In the genomic region with DNA sequence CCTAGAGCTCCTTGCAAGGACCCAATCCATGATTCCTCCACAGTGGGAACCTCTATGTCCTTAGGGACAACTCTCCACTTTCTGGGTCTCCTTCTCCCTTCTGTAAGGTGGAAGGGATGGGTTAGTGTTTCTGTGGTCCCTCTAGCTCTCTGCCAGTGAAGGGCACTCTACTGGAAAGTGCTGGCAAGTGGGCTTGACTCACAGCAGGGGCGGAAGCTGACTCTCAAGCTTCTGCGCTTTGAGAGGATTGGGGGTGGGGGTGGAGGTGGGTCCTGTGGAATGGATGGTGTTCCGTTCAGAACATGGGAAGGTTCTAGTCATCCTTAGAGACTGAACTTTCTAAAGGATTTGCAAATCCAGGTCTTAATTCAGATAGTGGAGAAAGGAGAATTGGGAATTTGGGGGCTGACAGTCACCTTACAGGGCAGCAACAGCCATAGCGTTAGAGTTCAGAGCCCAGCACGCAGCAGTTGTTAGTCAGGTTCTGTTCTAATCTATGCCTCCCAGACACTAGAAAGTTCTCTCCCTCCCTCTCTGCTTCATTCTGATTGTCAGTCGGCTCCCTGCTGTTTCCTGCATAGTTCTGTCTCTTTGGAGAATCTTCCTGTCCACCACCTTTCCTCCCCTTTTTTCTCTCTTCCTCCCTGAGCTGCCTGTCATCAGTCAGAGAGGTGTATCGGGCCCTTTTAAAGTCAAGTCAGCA, we compare ENCODE assay signal across 17 mouse cellular contexts. TPM values are rescaled to one million over a fixed set of nuclear protein-coding genes. Genes with fewer than 3 reads are reported as not detected.
A peak's percentile ranks its signal among the peaks of the same experiment; 100 is the strongest.
DNase-seq lines count a peak whose midpoint lies in the region; ATAC-seq and TF ChIP-seq lines count a peak whose summit lies in the region.
"Had no signal": no experiment of that assay in that cellular context is flagged by ENCODE, and none has a peak within 500 bp of the region (broad histone marks: within the 10 kb centered on the region; RNA-seq: fewer than 3 reads in every experiment).

No protein-coding gene starts in this region.

- no peaks in the 10 kb centered on the region; the same call in 1 of the 2 replicates for H3K27me3 ChIP-seq in heart, embryonic 10.5 days (ENCODE audit: insufficient read depth, poor library complexity, severe bottlenecking)
- no peaks in the 10 kb centered on the region for H3K27me3 ChIP-seq in erythroblast, embryonic 14.5 days (ENCODE audit: control insufficient read depth)
- no peaks in the 10 kb centered on the region for H3K27me3 ChIP-seq in liver, postnatal 0 days (ENCODE audit: insufficient read depth, low read length)
- H3K27me3 ChIP-seq: forebrain, embryonic 12.5 days had no signal

- no peaks in the 10 kb centered on the region for H3K9me3 ChIP-seq in heart, embryonic 10.5 days
- H3K9me3 ChIP-seq in erythroblast, embryonic 14.5 days (ENCODE audit: control insufficient read depth, low read length), result no peaks in the 10 kb centered on the region
- no peaks in the 10 kb centered on the region for H3K9me3 ChIP-seq in liver, postnatal 0 days (ENCODE audit: low read length)
- H3K9me3 ChIP-seq: embryonic facial prominence, embryonic 13.5 days; forebrain, embryonic 12.5 days had no signal

- peak overlapping the region; percentile 57; the same call in 1 of the 2 replicates for H3K27ac ChIP-seq in heart, embryonic 10.5 days
- H3K27ac ChIP-seq in liver, postnatal 0 days (ENCODE audit: low read depth), result peak overlapping the region; percentile 44; the same call in 1 of the 2 replicates
- H3K27ac ChIP-seq: embryonic facial prominence, embryonic 13.5 days; forebrain, embryonic 12.5 days; hindbrain, embryonic 14.5 days; kidney, postnatal 0 days; macrophage had no signal

- ATAC-seq in liver, postnatal 0 days, result peak; percentile 87
- ATAC-seq in monocyte, adult 5-6 weeks (replicated peaks; ENCODE audit: insufficient number of reproducible peaks, low FRiP score, low TSS enrichment, poor library complexity, severe bottlenecking), result no peak
- ATAC-seq: intestine, postnatal 0 days had no signal

- no peak for DNase-seq in heart, embryonic 10.5 days (ENCODE audit: low spot score)
- DNase-seq in heart, postnatal 4 days, result no peak
- peak; percentile 10 to 29 for DNase-seq in spleen, postnatal 36 days (ENCODE audit: low spot score in 2 of 2)
- no peak for DNase-seq in spleen, adult 12 weeks (ENCODE audit: low spot score)
- DNase-seq in liver, postnatal 0 days, result no peak
- DNase-seq in thymus, postnatal 25 days, result no peak
- DNase-seq: cerebellum, postnatal 36 days; lung, adult 18-20 months; spleen, adult 18-20 months had no signal

- H3K9ac ChIP-seq in liver, postnatal 0 days (replicated peaks), result no peak overlapping the region
- H3K9ac ChIP-seq: embryonic facial prominence, embryonic 13.5 days; forebrain, embryonic 12.5 days; hindbrain, embryonic 14.5 days had no signal

- peak overlapping the region; percentile 38 for H3K4me2 ChIP-seq in liver, postnatal 0 days (ENCODE audit: low read depth, low read length)
- H3K4me2 ChIP-seq: embryonic facial prominence, embryonic 13.5 days; forebrain, embryonic 12.5 days; hindbrain, embryonic 14.5 days had no signal

- H3K4me3 ChIP-seq in heart, embryonic 10.5 days, result no peak overlapping the region
- H3K4me3 ChIP-seq in erythroblast, embryonic 14.5 days (replicated peaks), result peak overlapping the region; percentile 43
- no peak overlapping the region for H3K4me3 ChIP-seq in liver, postnatal 0 days (ENCODE audit: low read depth, low read length)
- H3K4me3 ChIP-seq: embryonic facial prominence, embryonic 13.5 days; forebrain, embryonic 12.5 days had no signal

- peaks cover 35% of the 10 kb centered on the region for H3K4me1 ChIP-seq in heart, embryonic 10.5 days
- H3K4me1 ChIP-seq in erythroblast, embryonic 14.5 days (ENCODE audit: control insufficient read depth), result peaks cover 58% of the 10 kb centered on the region
- 0 out of 2 replicates have a peak, but pooled peaks cover 4% of the 10 kb centered on the region for H3K4me1 ChIP-seq in liver, postnatal 0 days (ENCODE audit: insufficient read depth)
- H3K4me1 ChIP-seq: forebrain, embryonic 12.5 days had no signal

- 40% methylated on average over 7 of the region's 7 CpGs for WGBS in heart, embryonic 10.5 days
- WGBS in liver, postnatal 0 days (ENCODE audit: insufficient replicate concordance), result 47% methylated on average over 7 of the region's 7 CpGs

- TF ChIP-seq EP300 in liver, postnatal 0 days (IDR thresholded peaks at IDR 0.05; ENCODE audit: low read depth), result peak; percentile 85

- peaks cover 13% of the 10 kb centered on the region; the same call in 1 of the 2 replicates for H3K36me3 ChIP-seq in heart, embryonic 10.5 days
- peaks cover 6% of the 10 kb centered on the region for H3K36me3 ChIP-seq in erythroblast, embryonic 14.5 days (ENCODE audit: control insufficient read depth)
- no peaks in the 10 kb centered on the region for H3K36me3 ChIP-seq in liver, postnatal 0 days (replicated peaks; ENCODE audit: insufficient read depth, low read length)
- H3K36me3 ChIP-seq: embryonic facial prominence, embryonic 13.5 days; forebrain, embryonic 12.5 days had no signal

- no peak for TF ChIP-seq CTCF in liver, postnatal 0 days (IDR thresholded peaks at IDR 0.05; ENCODE audit: low read depth)

RNA-seq across cellular contexts. Expression of gene Mrpl35, which starts 25.6 kb away (rescaled TPM):
- polyA plus RNA-seq in heart, embryonic 10.5 days (2016; fragmentation: Nextera tagmentation; extraction: Ambion mirVana), result 64.7 and 68.8 TPM in 2 replicates
- 10 to 100 TPM; 43.7 to 50.6 TPM for total RNA-seq in heart, postnatal 4 days (2021)
- 0.22 and 0.51 TPM in 2 replicates for polyA plus RNA-seq in erythroblast, embryonic 14.5 days (2012)
- polyA plus RNA-seq in liver, postnatal 0 days (2015; fragmentation: Nextera tagmentation; extraction: Ambion mirVana), result 57.3 and 59.4 TPM in 2 replicates
- total RNA-seq in monocyte, adult 5-6 weeks (2017), result 9.6 to 29.0 TPM (median 17.5 TPM) in 3 replicates

RNA-seq across cellular contexts. Expression of gene Immt, which starts 30.0 kb away (rescaled TPM):
- 271 and 337 TPM in 2 replicates for polyA plus RNA-seq in heart, embryonic 10.5 days (2016; fragmentation: Nextera tagmentation; extraction: Ambion mirVana)
- total RNA-seq in heart, postnatal 4 days (2021), result 100 to 1,000 TPM; 474 to 477 TPM
- polyA plus RNA-seq in erythroblast, embryonic 14.5 days (2012), result 2.0 and 2.5 TPM in 2 replicates
- 82.5 and 88.1 TPM in 2 replicates for polyA plus RNA-seq in liver, postnatal 0 days (2015; fragmentation: Nextera tagmentation; extraction: Ambion mirVana)
- total RNA-seq in monocyte, adult 5-6 weeks (2017), result 77.9 to 115 TPM (median 82.7 TPM) in 3 replicates

Comparison
In these comparisons a context has a peak if more than half of its experiments do, and no peak if none do; other contexts are left out.
1. DNase-seq: peak in spleen, postnatal 36 days (2 of 2); none in heart, embryonic 10.5 days (single experiment), heart, postnatal 4 days (single experiment), spleen, adult 12 weeks (single experiment), liver, postnatal 0 days (single experiment) and thymus, postnatal 25 days (single experiment).
2. RNA of gene Mrpl35, which starts 25.6 kb away (polyA plus RNA-seq): 64.7 to 68.8 TPM in heart, embryonic 10.5 days and 57.3 to 59.4 TPM in liver, postnatal 0 days; 0.22 to 0.51 TPM in erythroblast, embryonic 14.5 days; every median in the first group is over 10 times any median in the second.
3. RNA of gene Immt, which starts 30.0 kb away (polyA plus RNA-seq): 271 to 337 TPM in heart, embryonic 10.5 days and 82.5 to 88.1 TPM in liver, postnatal 0 days; 2.0 to 2.5 TPM in erythroblast, embryonic 14.5 days; every median in the first group is over 10 times any median in the second.